Mouse (Mus musculus): ENCODE measurements at regions not wholly inside any gene's neighbourhood (a gene's known extent, or its start where the extent isn't known, plus 50 kb on each side); places are given as distances from the start of the nearest gene placed in this dataset.
A peak's percentile ranks its signal among the peaks of the same experiment; 100 is the strongest.

DNA sequence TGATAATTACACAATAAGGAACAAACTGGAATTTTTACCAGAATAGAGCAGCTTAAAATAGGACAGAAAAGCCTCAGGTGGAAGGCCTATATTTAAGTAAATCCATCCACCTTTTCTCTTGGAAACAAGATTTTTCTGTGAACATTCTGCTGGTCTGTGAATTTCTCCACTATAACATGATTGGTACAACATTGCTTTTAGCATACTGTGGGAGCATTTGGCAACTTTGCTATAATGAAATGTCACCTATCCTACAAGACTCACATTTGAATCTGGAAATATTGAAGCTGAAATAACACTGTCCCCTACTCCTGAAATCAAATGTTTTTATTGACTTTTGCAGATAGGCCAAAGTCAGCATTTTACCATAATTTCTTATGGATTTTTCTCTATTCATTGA is 607.0 kb upstream of the Steap1 start:
- no peak for DNase-seq

- no peak for DNase-seq
These were observed 598.2 kb upstream of the Steap1 start for GRCm38 (mm10) chr5:6347279-6347678.

DNA sequence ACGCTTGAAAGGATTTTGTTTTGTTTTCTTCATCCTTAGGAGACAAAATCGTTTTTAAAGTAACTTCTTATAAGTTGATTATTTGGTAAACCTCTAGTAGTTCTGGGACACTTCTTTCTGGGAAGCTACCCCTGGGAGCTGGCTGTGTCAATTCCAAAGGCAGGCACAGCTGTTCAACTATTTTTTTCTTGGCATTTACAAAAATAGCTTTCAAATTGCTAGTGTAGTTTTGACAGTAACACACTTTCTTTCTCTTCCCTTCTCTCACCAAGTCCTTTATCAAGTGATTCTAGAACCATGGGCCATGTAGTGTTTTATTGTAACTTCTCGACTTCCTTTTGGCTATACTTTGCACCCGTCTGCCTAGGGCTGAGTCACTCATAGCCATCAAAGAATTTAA is 595.6 kb upstream of the Steap1 start:
- no peak for DNase-seq

GRCm38 (mm10) chr5:6329611-6330010 is 580.5 kb upstream of the Steap1 start:
- no peak for DNase-seq

DNA sequence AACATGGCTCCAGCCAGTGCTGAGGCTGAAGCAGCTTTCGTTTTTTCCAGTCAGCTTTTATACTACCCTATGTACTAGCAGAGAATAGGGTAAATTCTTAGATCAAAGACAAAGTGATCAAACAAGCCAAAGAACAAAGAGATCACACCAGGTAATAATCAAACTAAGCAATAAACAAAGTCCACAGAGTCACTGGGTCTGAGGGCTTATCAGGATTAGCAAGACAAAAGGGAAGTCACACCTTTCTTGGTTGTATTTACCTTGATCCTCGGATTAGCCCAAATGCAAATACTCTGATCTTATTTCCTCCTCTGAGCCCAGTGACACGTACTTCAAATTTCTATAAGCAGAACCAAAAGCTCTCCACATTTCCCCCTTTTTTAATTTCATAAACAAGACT is 579.4 kb upstream of the Steap1 start:
- no peak for DNase-seq

- DNase-seq = no peak
These were observed 549.4 kb upstream of the Steap1 start for GRCm38 (mm10) chr5:6298571-6298970.

DNA sequence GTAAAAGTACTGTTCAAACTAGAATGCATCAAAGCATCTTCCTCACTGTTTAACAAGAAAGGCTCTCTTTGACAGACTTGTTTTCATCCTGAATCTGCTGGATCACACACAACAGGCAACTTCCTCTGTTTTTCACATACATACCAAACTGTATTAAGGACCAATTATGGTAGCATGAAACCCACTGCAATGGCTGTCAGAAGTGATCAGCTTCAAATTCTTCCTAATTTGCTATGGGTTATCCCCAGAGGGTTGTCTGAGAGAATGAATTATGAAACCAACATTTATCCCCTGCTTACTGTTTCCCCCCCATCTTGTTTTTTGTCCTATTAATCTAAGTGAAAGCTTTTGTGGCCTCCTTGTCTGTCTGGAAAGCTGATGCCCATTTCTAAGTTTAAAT is 545.2 kb upstream of the Steap1 start:
- peak; percentile 93 for DNase-seq

GRCm38 (mm10) chr5:6251207-6251606 is 502.1 kb upstream of the Steap1 start:
- DNase-seq = no peak

Measured in retina, postnatal 1 day (tissue).